Mouse (Mus musculus) gastrocnemius, postnatal 10 days (tissue): ENCODE data around the gene Cd164l2. TPM values are rescaled to one million over a fixed set of nuclear protein-coding genes. Genes with fewer than 3 reads are reported as not detected.

Experiments
- DNase-seq: peaks from one replicate; pipeline ENCODE4 v3.0.0; 2021; ENCODE audit warnings: mixed read lengths
- long read RNA-seq, 2 experiments: library from polyadenylated mRNA; stranded (forward); transcript quantifications; one replicate each; pipeline ENCODE4 v2.0.0; 2021
- total RNA-seq, 2 experiments: library from RNA; stranded (reverse); gene quantifications; 2 replicates each; pipeline ENCODE4 v1.2.3; 2021

Gene Cd164l2
- total RNA-seq, result not detected
- long read RNA-seq, experiment 1, result 0 reads
- long read RNA-seq, experiment 2, result 0 reads

DNA sequence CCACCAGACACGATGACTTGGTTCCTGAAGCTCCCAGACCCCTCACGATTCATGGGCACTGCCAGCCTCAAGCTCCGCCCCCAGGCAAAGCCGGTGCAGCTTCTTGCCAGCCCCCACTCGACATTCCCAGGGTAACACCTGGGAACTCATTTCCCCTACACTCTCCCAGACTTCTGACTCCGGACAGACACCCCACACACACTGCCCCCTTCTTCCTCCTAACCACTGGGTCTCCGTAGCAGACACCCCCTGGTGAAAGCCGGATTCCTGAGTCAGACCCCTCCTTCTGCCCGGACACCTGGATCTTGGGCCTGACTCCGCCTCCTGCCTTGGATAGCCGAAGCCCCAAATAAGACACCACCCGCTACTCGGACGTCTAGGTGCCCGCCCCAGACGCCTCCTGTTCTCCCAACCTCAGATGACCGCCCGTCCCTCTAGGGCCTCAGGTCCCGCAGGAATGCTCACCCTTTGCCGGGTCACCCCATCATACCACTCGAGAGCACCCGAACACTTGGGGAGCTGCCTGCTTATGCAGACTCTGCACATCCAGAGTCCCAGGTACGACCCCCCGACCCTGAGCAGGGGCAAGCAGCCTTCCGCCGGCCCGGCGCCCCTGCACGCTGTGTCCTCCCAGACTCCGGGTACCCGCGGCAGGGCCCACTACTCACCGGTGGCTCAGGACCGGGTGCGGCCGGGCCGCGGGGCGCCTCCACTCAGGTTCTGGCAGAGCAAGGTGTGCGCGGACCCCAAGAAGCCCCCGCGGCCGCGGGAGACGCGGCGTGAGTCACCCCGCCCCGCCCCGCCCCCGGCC is at the start of gene Cd164l2, which contains the start of gene Gpr3:
Cd164l2 (plus strand) TSS at position 381 of the 811 bp plus-strand sequence.
Gpr3 (minus strand) TSS at position 786 of the 811 bp plus-strand sequence.
- no peak for DNase-seq

DNA sequence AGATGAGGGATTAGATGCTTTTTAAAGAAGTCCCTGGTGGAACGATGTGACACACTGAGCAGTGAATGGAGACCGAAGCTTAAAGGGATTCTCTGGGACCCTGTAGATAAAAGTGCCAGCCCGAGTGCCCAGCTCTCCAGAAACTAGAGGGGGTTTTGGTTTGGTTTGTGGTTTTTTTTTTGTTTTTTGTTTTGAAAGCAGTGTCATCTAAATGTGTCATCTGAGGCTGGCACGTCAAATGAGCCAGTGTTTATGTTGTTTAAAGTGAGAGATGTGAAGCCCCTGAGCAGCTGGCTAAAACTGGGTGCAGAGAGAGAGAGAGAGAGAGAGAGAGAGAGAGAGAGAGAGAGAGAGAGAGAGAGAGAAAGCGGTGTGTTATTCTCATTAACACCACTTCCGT is 49.7 kb upstream of the Cd164l2 start:
- DNase-seq, result no peak

DNA sequence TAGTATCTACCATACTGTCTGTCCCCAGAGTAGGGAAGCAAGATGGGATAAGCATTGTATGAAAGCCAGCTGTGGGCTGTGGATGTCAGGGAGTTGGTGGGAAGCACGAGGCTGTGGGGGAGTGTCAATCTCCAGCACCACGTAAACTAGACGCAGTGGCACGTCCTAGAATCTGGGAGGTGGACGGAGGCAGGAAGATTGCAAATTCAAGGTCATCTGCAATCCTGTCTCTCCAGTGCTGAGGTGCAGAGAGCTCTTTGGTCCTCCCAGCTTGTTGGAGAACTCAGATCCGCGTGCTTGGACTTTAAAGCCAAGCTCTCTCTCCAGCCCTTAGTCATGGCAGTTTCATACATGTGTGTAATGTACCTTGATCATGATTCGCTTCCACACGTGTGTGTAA is 45.2 kb upstream of the Cd164l2 start:
- no peak for DNase-seq

DNA sequence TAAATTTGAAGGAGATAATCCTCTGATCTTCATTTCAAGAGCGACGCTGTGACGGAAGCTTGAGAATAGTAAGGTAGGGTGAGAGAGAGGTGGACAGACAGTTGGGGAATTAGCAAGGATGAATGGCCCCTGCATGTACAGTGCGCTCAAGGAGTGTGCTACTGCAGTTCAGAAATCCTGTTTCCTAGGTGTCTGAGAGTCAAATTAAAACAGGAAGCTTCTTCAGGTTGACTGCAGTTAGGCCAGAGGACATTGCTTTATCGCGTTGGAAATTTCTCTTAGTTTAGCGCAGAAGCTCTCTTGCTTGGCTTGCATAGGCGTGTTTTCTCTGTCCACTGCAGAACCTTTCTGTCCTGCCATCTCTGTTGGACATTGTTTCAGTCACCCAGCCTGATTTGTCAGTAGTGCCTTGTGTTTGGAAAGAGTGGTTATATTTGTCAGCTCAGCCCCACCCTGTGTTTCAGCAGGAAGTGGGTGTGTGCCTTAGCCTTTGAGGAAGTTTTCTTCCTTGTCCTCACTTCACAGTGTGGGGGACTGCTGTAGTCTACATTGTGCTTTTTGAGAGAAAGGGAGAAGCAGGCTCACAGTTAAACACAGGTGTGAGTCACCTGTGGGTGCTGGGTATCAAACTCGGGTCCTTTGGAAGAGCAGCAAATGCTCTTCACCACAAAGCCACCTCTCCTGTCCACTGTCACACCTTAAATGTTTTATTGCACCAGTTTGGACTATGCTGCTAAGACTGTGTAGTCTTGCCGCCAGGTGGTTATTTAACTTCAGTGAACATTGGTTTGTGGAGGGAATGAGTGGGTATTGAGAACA is 42.5 kb upstream of the Cd164l2 start:
- DNase-seq, result no peak

DNA sequence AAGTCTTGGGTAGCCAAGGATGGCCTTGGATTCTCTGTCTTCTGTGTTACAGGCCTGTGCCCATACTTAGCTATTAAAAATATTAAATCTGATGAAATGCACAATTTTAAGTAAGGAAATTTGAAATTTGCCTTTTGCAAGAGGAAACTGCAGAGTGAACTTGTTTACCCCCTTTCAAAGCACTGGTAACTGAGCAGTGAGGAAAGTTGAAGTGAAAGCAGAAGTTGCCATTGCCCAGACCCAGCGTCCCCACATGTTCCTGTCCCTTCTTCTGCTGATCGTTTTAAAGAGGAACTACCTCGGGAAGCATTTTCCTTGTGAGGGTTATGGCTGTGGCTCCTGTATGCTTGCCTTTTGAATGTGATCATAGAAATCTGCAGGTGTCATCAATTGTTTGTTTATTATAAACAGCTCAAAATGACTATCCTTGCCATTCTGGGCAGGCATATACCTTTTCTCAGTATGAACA is 41.8 kb upstream of the Cd164l2 start:
- no peak for DNase-seq

DNA sequence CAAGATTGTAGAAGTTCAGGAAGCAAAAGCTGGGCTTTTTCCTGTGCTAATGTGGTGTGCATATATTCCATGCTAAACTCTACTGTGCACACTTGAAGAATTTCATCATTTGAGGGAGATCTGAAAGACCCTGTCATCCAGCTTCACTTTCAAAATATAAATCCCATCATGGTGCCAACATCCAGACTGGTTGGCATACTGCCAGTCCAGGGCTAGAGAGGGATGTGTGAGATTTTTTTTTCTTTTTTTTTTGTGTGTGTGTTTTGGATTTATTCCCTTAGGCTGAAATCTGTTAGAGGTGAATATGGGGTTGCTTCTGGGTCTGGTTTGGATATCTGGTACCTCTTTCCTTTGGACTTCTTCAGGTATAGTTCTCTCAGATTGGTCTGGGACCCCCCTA is 41.3 kb upstream of the Cd164l2 start:
- DNase-seq, result no peak

DNA sequence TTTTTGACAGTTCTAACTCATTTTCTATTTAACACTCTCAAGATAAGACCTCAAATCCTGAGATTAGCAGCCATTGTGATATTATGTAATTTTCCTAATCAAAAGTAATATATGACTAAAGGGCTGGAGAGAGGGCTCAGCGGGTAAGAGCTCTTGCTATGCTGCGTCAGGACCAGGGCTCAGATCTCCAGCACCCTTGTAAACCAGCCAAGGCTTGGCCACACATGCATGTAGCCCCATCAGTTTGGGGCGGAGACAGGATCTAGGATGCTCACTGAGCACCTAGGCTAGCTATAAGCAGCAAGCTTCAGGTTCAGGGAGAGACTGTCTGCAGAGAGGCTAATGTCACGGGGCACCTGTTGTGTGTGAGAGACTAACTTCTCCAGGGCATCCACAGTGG is 39.5 kb upstream of the Cd164l2 start:
- DNase-seq, result no peak

DNA sequence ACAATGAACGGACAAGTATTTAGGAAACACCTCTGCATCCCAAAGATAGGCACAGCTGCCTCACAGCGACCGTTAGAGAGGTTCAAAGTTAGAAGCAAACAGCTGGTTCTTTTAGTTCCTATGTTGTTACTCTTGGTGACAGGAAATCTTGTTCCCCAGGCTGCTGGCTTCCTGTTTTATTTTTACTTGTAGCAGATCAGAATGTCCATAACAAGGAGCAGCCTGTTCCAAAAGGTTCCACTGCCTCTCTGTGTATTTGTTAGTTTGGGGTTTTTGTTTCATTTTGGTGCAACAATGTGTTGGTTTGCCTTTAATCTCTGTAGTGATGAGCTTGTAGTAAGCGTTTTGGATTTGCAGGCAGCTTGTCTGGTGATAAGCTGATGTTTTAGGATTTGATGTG is 37.6 kb upstream of the Cd164l2 start:
- no peak for DNase-seq

DNA sequence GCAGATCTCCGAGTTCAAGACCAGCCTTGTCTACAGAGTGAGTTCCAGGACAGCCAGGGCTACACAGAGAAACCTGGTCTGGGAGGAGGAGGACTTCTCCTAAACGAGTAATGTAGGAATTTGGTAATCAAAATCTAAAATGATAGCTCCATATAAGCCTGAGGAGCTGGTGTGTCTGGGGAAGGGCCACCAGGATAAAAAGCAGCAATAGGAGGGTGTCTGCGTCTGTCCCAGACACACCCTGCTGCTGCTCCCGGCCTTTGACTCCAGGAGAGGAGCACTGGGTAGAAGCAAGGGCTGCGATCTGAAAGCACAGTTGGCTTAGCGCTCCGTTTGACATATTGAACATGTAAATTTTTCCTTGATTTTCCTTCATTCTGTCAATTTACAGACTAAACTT is 36.7 kb upstream of the Cd164l2 start:
- no peak for DNase-seq

DNA sequence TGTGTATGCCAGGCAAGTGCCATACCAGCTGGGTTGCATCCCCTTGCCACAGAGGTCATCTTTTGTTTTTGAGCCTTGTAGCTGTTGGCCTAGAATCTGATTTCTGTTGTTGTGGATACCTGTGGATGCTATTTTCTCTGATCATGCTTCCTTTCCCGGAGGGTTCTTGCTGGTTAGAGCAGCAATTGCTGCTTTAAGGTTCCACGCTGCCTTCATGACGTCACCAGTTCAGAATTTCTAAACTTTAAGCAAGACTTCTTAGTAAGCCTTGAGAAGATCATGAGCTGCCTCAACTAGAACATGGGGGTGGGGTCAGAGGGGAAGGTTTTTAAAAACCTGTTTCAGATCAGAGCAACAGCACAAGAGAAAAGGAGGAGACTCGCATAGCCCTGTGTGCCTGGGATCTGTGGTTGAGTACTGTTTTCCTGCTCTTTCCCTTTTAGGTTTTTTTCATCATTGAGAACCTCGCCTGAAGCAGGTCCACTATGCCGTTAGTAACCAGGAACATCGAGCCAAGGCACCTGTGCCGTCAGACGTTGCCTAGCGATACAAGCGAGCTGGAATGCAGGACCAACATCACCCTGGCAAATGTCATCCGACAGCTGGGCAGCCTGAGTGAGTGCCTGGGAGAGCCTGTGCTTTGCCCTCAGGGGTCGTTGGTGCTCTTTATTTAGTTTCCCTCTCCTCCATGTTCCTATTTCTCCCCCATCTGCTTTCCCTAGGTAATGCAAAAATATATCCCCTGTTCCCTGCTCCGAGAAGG is 35.8 kb upstream of the Cd164l2 start:
- no peak for DNase-seq

DNA sequence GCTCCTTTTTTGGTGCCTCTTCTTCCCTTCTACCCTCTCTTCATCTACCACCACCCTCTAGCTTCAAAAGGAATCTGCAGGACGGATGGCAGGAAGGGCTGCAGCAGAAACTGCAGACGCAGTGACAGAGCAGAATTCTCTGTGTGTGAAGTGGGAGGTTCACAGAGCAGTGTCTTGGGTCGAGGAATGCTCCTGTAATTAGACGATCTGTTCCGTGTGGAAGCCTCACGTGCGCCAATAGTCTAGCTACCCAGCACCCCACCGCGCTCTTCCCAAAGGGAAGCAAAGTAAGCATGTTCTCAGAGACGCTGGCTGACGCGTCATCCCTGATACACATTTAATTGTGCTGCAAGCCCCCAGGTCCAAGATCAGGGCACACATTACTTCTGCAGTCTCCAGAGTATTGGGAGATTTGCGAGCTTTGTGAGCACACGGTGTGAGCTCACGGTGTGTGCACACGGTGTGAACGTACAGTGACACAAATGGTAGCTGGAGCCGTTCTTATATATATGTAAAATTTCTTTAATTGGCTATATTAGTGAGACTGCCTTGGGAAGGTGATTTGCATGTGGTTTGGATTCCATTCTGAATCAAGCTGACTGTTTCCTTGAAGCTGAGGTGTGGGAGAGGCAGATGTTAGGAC is 35.0 kb upstream of the Cd164l2 start:
- DNase-seq, result no peak

DNA sequence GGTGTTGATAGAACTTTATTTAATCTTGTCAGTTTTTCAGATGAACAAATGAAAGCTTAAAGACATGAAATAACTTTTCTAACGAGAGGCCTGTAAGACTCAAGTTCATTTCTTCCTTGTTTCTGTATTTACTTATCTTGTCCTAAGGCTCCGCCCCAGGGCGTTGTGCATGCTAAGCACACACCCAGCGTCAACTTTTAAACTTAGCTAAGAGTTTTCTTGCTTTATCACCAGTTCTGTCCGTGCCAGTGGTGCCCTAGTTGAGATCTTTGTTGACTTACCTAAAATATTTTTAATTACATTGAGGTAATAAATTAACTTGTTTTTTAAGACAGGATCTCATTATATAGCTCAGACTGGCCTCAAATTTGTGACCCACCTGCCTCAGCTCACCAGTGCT is 33.6 kb upstream of the Cd164l2 start:
- no peak for DNase-seq

DNA sequence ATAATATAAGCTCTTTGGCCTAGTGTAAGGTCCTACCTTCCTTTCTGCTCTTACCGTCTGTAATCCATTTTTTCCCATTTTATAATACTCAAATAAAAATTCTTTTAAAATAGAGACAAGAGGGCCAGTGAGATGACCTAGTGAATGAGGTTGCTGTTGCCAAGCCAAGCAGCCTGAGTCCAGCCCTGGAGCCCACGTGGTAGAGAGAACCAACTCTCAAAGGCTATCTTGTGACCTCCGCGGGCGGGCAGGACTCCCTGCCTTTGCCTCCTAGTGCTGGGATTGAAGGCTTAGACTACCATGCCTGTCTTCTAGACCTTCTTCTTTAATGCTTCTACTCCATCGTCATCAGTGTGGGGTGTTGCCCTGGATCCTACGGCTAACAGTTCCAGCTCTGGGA is 32.7 kb upstream of the Cd164l2 start:
- no peak for DNase-seq

DNA sequence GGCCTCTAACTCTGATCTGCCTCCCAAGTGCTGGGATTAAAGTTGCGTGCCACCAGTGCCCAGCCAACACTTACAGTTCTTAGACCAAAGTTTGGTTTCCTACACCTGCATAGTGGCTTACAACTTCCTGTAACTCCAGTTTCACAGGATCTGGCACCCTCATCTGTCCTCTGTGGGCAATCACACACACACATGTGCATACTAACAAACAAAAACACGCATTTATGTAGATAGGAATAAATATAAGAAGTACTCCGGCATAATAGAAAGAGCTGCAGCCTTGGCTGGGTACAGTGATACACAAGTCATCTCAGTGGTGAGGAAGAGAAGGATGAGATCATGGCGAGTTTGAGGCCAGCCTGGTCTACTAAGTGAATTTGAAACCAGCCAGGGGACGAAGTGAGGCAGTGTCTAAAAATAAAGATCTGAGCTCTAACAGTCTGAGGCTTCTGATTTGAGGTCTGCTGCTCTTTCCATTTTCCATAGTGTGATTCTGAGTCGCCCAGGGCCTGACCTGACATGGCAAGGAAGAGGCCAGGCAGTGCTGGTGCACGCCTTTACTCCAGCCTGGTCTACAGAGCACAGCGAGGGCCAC is 29.4 kb upstream of the Cd164l2 start:
- no peak for DNase-seq

DNA sequence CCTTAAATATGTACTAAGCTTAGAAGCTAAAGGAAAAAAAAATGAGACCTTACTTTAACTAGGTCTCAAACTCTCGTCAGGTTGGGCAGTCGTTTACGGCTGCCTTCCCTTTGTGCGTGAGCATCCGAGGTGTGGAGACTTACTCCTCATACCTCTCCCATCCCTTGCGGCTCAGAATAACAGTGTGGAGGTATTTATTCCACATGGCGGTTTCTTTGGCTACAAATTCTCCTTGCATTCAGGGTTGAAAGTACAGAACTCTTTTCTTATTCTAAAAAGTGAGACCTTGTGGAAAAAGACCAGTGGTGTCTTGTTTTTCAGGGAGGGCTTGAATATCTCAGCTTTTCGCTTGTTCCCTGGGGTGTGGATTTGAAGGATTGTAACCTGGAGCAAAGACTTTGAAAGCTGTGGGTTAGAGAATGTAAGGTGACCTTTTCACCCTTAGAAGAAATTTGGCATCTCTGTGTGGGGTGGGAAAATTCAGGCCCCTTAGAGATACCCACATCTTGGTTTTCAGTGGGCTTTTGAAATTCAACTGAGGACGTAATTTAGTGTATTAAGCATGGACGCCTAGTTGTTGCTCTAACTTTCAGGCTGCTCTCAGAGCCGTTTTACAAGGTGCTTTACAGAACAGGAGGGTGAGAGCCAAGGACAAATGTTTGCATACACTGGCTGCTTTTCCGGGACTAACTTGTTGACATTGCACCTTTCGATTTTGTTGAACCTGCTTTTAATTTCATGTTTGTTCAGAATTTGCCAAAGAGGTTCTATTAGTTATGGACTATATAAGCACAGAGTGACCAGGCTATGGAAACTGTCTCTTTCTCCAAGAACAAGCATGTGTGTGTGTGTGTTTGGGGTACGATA is 27.7 kb upstream of the Cd164l2 start:
- no peak for DNase-seq

DNA sequence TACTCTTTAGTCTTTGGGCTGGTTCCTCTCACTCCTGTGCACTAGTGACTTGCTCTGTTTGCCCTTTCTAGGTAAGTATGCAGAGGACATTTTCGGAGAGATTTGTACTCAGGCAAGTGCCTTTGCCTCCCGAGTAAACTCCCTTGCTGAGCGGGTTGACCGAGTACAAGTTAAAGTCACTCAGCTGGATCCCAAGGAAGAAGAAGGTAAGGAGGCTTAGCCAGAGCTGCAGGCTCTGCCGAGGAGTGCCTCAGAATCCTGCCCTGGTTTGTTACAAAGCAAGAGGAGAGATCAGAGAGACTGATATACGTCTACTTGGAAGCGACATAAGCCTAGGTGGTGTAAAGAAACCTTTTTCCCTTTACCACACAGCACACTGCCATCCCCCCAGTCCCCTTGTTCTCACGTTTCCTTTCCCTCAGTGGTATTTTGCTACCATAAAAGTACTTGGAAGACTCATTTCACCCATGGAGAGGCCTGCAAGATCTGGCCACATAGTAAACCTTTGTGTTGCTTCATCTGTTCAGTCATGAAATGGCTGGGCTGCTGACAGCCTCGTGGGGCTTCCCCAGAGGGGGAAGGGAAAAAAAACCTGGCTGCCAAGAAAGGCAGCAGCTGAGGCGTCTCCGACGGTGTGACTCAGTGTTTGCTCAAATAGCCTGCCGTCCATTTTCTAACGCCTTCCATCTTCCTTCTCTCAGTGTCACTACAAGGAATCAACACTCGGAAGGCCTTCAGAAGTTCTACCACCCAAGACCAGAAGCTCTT is 26.8 kb upstream of the Cd164l2 start:
- peak; percentile 54 for DNase-seq

DNA sequence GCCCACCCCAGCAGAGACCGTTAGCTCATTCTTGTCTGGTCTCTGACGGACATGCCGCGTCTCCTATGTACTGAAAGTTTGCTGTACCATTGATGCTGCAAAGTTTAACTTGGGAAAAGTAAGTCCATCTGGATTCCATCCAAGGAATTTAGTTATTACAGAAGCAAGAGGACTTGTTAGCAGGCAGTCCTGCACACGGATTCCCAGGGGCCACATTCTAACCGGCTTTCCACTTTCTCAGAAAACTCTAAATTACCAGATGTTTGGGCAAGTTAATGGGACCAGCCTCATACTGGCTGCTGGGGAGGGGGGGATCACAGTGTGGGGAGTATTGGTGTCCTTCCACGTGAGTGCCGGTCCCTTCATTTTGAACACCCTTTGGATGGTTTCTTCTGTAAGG is 26.0 kb upstream of the Cd164l2 start:
- no peak for DNase-seq

DNA sequence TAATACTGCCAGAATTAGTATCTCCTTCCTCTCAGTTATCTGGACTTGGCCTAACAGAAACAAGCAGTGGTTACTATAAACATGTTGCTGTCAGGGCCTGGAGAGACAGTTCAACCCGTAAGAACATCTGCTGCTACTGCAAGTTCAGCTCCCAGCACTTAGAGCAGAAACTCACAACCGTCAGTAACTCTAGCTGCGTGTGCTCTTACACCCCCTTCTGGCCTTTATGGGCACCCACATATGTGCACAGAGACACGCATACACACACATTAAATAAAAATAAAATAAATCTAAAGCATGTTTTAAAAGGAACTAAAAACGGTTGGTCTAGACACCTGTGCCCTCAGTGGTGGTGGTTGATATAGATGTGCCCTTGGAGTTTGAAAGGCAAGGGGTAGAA is 25.1 kb upstream of the Cd164l2 start:
- DNase-seq, result no peak

DNA sequence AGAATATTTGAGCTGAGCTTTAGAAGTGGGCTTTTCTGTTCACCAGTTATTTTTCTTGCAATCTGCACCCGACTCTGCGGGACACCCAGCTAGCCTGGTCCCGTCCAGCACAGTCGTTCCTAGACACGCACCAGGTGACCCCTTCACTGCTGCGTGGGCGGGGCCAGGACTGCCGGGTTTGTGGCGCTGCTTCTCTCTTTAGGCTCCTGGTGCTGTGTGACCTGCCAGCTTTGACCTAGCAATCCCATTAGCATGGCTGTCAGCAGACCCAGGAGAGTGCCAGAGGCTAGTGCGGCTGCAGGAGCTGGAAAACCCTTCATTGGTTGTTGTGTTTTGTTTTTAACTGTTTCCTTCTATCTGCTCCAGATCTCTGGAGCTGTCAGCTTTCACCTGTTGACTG is 22.5 kb upstream of the Cd164l2 start:
- DNase-seq, result no peak

DNA sequence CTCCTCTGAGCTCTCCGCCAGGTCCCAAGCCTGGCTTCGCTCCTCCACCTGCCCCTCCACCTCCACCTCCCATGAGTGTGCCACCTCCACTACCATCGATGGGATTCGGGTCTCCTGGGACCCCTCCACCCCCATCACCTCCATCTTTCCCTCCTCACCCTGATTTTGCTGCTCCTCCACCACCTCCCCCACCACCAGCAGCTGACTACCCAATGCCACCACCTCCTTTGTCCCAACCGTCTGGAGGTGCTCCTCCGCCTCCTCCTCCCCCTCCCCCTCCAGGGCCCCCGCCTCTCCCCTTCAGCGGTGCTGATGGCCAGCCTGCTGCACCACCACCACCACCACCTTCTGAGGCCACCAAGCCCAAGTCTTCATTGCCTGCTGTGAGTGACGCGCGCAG is 17.4 kb upstream of the Cd164l2 start:
- DNase-seq, result no peak
